Mouse (Mus musculus) liver, embryonic 14.5 days (tissue): ENCODE results near the gene Tgfb2. TPM values are rescaled to one million over a fixed set of nuclear protein-coding genes. Genes with fewer than 3 reads are reported as not detected.

Experiments
- ATAC-seq: fragments of 200-750 bp; cut with Nextera tagmentation; 2 replicates; pipeline ENCODE4 v1.8.0; 2017; ENCODE audit warnings: moderate number of reproducible peaks, mild to moderate bottlenecking, moderate library complexity; ENCODE audit not compliant: insufficient read depth
- DNase-seq, 3 experiments: peaks; one replicate each; pipeline ENCODE4 v3.0.0-alpha.2; 2012 to 2013; ENCODE audit warnings: low read depth in 3 of 3, low spot score in 3 of 3
- H3K27ac ChIP-seq: fragments of 300-500 bp; sonication (generic); 2 replicates; pipeline ENCODE4 v1.5.1; 2014; ENCODE audit warnings: moderate library complexity, mild to moderate bottlenecking, control low read depth, inconsistent platforms
- H3K27me3 ChIP-seq: fragments of 300-500 bp; sonication (generic); 2 replicates; pipeline ENCODE4 v1.6.1; 2014; ENCODE audit warnings: mild to moderate bottlenecking, low read length, moderate library complexity; ENCODE audit not compliant: control insufficient read depth, insufficient read depth
- H3K36me3 ChIP-seq: fragments of 300-500 bp; sonication (generic); replicated peaks from 2 replicates; pipeline ENCODE4 v1.6.1; 2014; ENCODE audit warnings: low read depth; ENCODE audit not compliant: control insufficient read depth, insufficient read depth
- H3K4me1 ChIP-seq, 2 experiments: fragments of 200-500 bp in 1 of 2; fragments of 300-500 bp in 1 of 2; sonication (generic) in 1 of 2; replicated peaks; 2 replicates each; pipeline ENCODE4 v1.6.1; 2012 to 2014; ENCODE audit warnings: antibody characterized with exemption in 1 of 2, inconsistent platforms in 1 of 2, low read length in 1 of 2; ENCODE audit not compliant: control insufficient read depth in 2 of 2, insufficient read depth in 2 of 2
- H3K4me2 ChIP-seq: fragments of 300-500 bp; sonication (generic); 2 replicates; pipeline ENCODE4 v1.6.1; 2014; ENCODE audit warnings: low read depth, mild to moderate bottlenecking, control low read depth, moderate library complexity
- H3K4me3 ChIP-seq, 2 experiments: fragments of 200-500 bp in 1 of 2; fragments of 300-500 bp in 1 of 2; sonication (generic) in 1 of 2; 2 replicates each; pipeline ENCODE4 v1.5.1; 2012 to 2014; ENCODE audit warnings: low read depth in 2 of 2, low read length in 2 of 2, mild to moderate bottlenecking in 2 of 2, control low read depth in 1 of 2, inconsistent platforms in 1 of 2, moderate library complexity in 1 of 2; ENCODE audit not compliant: insufficient read depth in 1 of 2
- H3K9ac ChIP-seq: fragments of 300-500 bp; sonication (generic); replicated peaks from 2 replicates; pipeline ENCODE4 v1.6.1; 2014; ENCODE audit warnings: mild to moderate bottlenecking, control low read depth, moderate library complexity
- H3K9me3 ChIP-seq: fragments of 300-500 bp; sonication (generic); 2 replicates; pipeline ENCODE4 v1.6.1; 2016; ENCODE audit warnings: low read length, mixed read lengths; ENCODE audit not compliant: control insufficient read depth
- CTCF ChIP-seq: IDR thresholded peaks from 2 replicates; pipeline ENCODE4 v1.5.1; 2016; ENCODE audit warnings: antibody characterized with exemption, low read depth, control low read depth
- EP300 ChIP-seq: IDR thresholded peaks from 2 replicates; pipeline ENCODE4 v1.6.1; 2016; ENCODE audit warnings: antibody characterized with exemption, low read depth
- WGBS: fragments of 180-500 bp; shearing (Covaris S2); extraction: QIAGEN DNeasy Blood & Tissue Kit; methylation state at CpG from one replicate; pipeline ENCODE4 v1.1.7; 2014; ENCODE audit not compliant: insufficient replicate concordance; 5-methylcytosine and 5-hydroxymethylcytosine counted together
- polyA plus RNA-seq, 2 experiments: library from polyadenylated mRNA; depleted of rRNA in 1 of 2; stranded (reverse) in 1 of 2; unstranded in 1 of 2; fragments of >200 nt; fragmentation: Nextera tagmentation in 1 of 2; extraction: Ambion mirVana in 1 of 2; gene quantifications; 2 replicates each; pipeline versions ENCODE4 v1.2.1 to v1.2.3; 2012 to 2014

The Tgfb2 gene
- polyA plus RNA-seq, 2 experiments, result 0.21 to 1.3 TPM

- no peak for ATAC-seq
- no peaks in the 10 kb centered on the region for H3K36me3 ChIP-seq
- 57% methylated on average over 2 of the region's 2 CpGs for WGBS
- no peaks in the 10 kb centered on the region for H3K27me3 ChIP-seq
- no peak overlapping the region for H3K9ac ChIP-seq
- TF ChIP-seq CTCF (no peak), EP300 (no peak)
- H3K9me3 ChIP-seq, result no peaks in the 10 kb centered on the region
- no peak overlapping the region for H3K4me3 ChIP-seq
- DNase-seq, result no peak
- H3K4me2 ChIP-seq, result no peak overlapping the region
- no peaks in the 10 kb centered on the region for H3K4me1 ChIP-seq
- no peak overlapping the region for H3K27ac ChIP-seq
Observed at GRCm38 (mm10) chr1:186581666-186582065, 124.1 kb downstream of the Tgfb2 start.

- Histone ChIP-seq H3K27me3 (no peaks in the 10 kb centered on the region), H3K9ac (no peak overlapping the region), H3K36me3 (no peaks in the 10 kb centered on the region), H3K27ac (no peak overlapping the region), H3K9me3 (no peaks in the 10 kb centered on the region), H3K4me2 (no peak overlapping the region), H3K4me1 (no peaks in the 10 kb centered on the region), H3K4me3 (no peak overlapping the region)
- no peak for ATAC-seq
- no peak for TF ChIP-seq CTCF
- no peak for TF ChIP-seq EP300
- DNase-seq, result no peak
- 64% methylated on average over 2 of the region's 2 CpGs for WGBS
Observed at GRCm38 (mm10) chr1:186581114-186581513, 124.7 kb downstream of the Tgfb2 start.

GRCm38 (mm10) chr1:186577302-186577701 is 128.5 kb downstream of the Tgfb2 start:
- no peak for DNase-seq
- Histone ChIP-seq H3K4me2 (no peak overlapping the region), H3K4me1 (no peaks in the 10 kb centered on the region), H3K9me3 (no peaks in the 10 kb centered on the region), H3K4me3 (no peak overlapping the region), H3K36me3 (no peaks in the 10 kb centered on the region), H3K27me3 (no peaks in the 10 kb centered on the region), H3K27ac (no peak overlapping the region), H3K9ac (no peak overlapping the region)
- no peak for ATAC-seq
- WGBS, result 44% methylated on average over 5 of the region's 5 CpGs
- TF ChIP-seq CTCF (no peak), EP300 (no peak)

GRCm38 (mm10) chr1:186575629-186576028 is 130.2 kb downstream of the Tgfb2 start:
- Histone ChIP-seq H3K4me1 (no peaks in the 10 kb centered on the region), H3K9me3 (no peaks in the 10 kb centered on the region), H3K36me3 (no peaks in the 10 kb centered on the region), H3K4me2 (no peak overlapping the region), H3K4me3 (no peak overlapping the region), H3K27ac (no peak overlapping the region), H3K9ac (no peak overlapping the region), H3K27me3 (no peaks in the 10 kb centered on the region)
- 18% methylated on average over 9 of the region's 9 CpGs for WGBS
- ATAC-seq, result no peak
- TF ChIP-seq EP300, result no peak
- TF ChIP-seq CTCF, result no peak
- no peak for DNase-seq

- WGBS, result 67% methylated on average over 7 of the region's 7 CpGs
- no peak for DNase-seq
- no peaks in the 10 kb centered on the region for H3K4me1 ChIP-seq
- no peak overlapping the region for H3K4me3 ChIP-seq
- H3K9me3 ChIP-seq, result no peaks in the 10 kb centered on the region
- H3K27ac ChIP-seq, result no peak overlapping the region
- H3K9ac ChIP-seq, result no peak overlapping the region
- TF ChIP-seq EP300 (no peak), CTCF (no peak)
- no peak for ATAC-seq
- no peak overlapping the region for H3K4me2 ChIP-seq
- H3K36me3 ChIP-seq, result no peaks in the 10 kb centered on the region
- no peaks in the 10 kb centered on the region for H3K27me3 ChIP-seq
Observed at GRCm38 (mm10) chr1:186575074-186575473, 130.7 kb downstream of the Tgfb2 start.

Other genes starting within 250 kb of the Tgfb2 start
- gene Rrp15, start 43.4 kb upstream of the Tgfb2 start, polyA plus RNA-seq (2012; rRNA removed), result 9.0 and 21.7 TPM in 2 replicates
- gene Rrp15, start 43.4 kb upstream of the Tgfb2 start, polyA plus RNA-seq (2014; fragmentation: Nextera tagmentation; extraction: Ambion mirVana), result 29.1 and 33.3 TPM in 2 replicates